Mouse (Mus musculus) hindbrain, embryonic 11.5 days (tissue): ENCODE results near the gene Gm49510. TPM values are rescaled to one million over a fixed set of nuclear protein-coding genes. Genes with fewer than 3 reads are reported as not detected.
A peak's percentile ranks its signal among the peaks of the same experiment; 100 is the strongest.

Source experiments
- ATAC-seq: fragments of 200-750 bp; cut with Nextera tagmentation; 2 replicates; pipeline ENCODE4 v1.8.0; 2017; ENCODE audit warnings: mild to moderate bottlenecking, moderate TSS enrichment, moderate library complexity; ENCODE audit not compliant: low FRiP score
- DNase-seq: peaks from one replicate; pipeline ENCODE4 v3.0.0-alpha.2; 2015; ENCODE audit warnings: low spot score
- H3K27ac ChIP-seq: fragments of 300-500 bp; sonication (generic); 2 replicates; pipeline ENCODE4 v1.5.1; 2014; ENCODE audit warnings: mild to moderate bottlenecking, low read depth, low read length
- H3K27me3 ChIP-seq: fragments of 300-500 bp; sonication (generic); 2 replicates; pipeline ENCODE4 v1.6.1; 2014; ENCODE audit warnings: mild to moderate bottlenecking, low read length, moderate library complexity, mixed read lengths; ENCODE audit not compliant: control insufficient read depth, insufficient read depth
- H3K36me3 ChIP-seq: fragments of 300-500 bp; sonication (generic); 2 replicates; pipeline ENCODE4 v1.6.1; 2014; ENCODE audit warnings: mild to moderate bottlenecking, low read length, moderate library complexity, mixed read lengths; ENCODE audit not compliant: control insufficient read depth, insufficient read depth
- H3K4me1 ChIP-seq: fragments of 300-500 bp; sonication (generic); replicated peaks from 2 replicates; pipeline ENCODE4 v1.6.1; 2014; ENCODE audit warnings: low read length, mixed read lengths; ENCODE audit not compliant: control insufficient read depth, insufficient read depth
- H3K4me2 ChIP-seq: fragments of 300-500 bp; sonication (generic); replicated peaks from 2 replicates; pipeline ENCODE4 v1.6.1; 2014; ENCODE audit warnings: mild to moderate bottlenecking, low read depth, low read length
- H3K4me3 ChIP-seq: fragments of 300-500 bp; sonication (generic); 2 replicates; pipeline ENCODE4 v1.5.1; 2014; ENCODE audit warnings: low read depth, low read length
- H3K9ac ChIP-seq: fragments of 300-500 bp; sonication (generic); 2 replicates; pipeline ENCODE4 v1.6.1; 2014; ENCODE audit warnings: low read depth, low read length
- H3K9me3 ChIP-seq: fragments of 300-500 bp; sonication (generic); 2 replicates; pipeline ENCODE4 v1.6.1; 2016; ENCODE audit warnings: low read length; ENCODE audit not compliant: control insufficient read depth
- WGBS: fragments of 180-500 bp; shearing (Covaris S2); extraction: QIAGEN DNeasy Blood & Tissue Kit; methylation state at CpG from one replicate; pipeline ENCODE4 v1.1.7; 2014; 5-methylcytosine and 5-hydroxymethylcytosine counted together
- polyA plus RNA-seq: library from polyadenylated mRNA; unstranded; fragments of >200 nt; fragmentation: Nextera tagmentation; extraction: Ambion mirVana; gene quantifications from 2 replicates; pipeline ENCODE4 v1.2.1, GENCODE M21; 2014

Gene Gm49510
- polyA plus RNA-seq, 1 experiment from 2014 or later = 0.42 TPM

DNA sequence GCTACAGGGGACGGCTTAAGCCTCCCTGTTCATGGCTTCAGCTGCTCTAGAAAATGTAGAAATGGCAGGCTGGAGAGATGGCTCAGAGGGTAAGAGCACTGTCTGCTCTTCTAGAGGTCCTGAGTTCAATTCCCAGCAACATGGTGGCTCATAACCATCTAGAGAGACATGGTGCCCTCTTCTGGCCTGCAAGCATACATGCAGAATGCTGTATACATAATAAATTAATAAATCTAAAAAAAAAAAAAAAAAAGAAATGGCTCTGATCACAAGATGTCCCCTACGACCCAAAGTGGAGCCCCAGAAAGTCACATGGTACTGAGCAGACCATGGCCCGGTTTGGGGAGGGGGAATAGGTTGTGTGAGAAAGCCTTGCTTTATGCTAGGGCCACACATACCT, 56.2 kb downstream of the Gm49510 start:
- WGBS = 76% methylated on average over 3 of the region's 3 CpGs
- no peak overlapping the region for H3K9ac ChIP-seq
- ATAC-seq (no peak), DNase-seq (no peak)
- H3K4me3 ChIP-seq = no peak overlapping the region
- H3K36me3 ChIP-seq = 0 out of 2 replicates have a peak, but pooled peaks cover 5% of the 10 kb centered on the region
- H3K4me2 ChIP-seq = no peak overlapping the region
- H3K27me3 ChIP-seq = no peaks in the 10 kb centered on the region
- H3K27ac ChIP-seq = no peak overlapping the region
- no peaks in the 10 kb centered on the region for H3K9me3 ChIP-seq
- H3K4me1 ChIP-seq = no peaks in the 10 kb centered on the region

- Histone ChIP-seq H3K9ac (no peak overlapping the region), H3K9me3 (no peaks in the 10 kb centered on the region), H3K4me3 (no peak overlapping the region), H3K27ac (no peak overlapping the region), H3K4me1 (no peaks in the 10 kb centered on the region), H3K27me3 (no peaks in the 10 kb centered on the region), H3K36me3 (0 out of 2 replicates have a peak, but pooled peaks cover 5% of the 10 kb centered on the region), H3K4me2 (no peak overlapping the region)
- 88% methylated on average over 4 of the region's 4 CpGs for WGBS
- ATAC-seq (no peak), DNase-seq (peak; percentile 21)
Observed at GRCm38 (mm10) chr15:78956351-78956750, 56.9 kb downstream of the Gm49510 start.

- no peaks in the 10 kb centered on the region for H3K27me3 ChIP-seq
- ATAC-seq (no peak), DNase-seq (no peak)
- 0 out of 2 replicates have a peak, but pooled peaks cover 5% of the 10 kb centered on the region for H3K36me3 ChIP-seq
- H3K9me3 ChIP-seq = no peaks in the 10 kb centered on the region
- H3K4me2 ChIP-seq = no peak overlapping the region
- no peak overlapping the region for H3K27ac ChIP-seq
- no peak overlapping the region for H3K4me3 ChIP-seq
- 73% methylated on average over 14 of the region's 15 CpGs for WGBS
- H3K9ac ChIP-seq = no peak overlapping the region
- H3K4me1 ChIP-seq = no peaks in the 10 kb centered on the region
Observed at GRCm38 (mm10) chr15:78957021-78957420, 57.6 kb downstream of the Gm49510 start.

DNA sequence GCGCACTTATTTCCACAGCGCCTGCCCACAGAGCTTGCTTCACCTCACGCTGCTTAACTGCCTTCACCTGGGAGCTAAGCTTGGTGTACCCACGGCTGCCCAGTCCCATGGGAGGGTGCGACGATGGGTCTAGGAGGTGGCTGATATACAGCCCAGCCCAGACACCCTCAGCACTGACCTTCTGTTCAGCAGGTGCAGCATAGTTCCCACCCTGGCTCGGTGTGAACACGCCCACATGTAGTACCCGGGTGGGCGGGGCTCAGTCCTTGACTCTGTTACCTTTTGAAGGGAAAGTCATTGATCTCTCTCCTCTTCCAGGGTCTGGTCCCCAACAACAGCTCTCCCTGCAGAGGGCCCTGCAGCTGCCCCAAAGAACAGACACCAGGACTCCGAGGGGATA, 60.1 kb downstream of the Gm49510 start:
- WGBS = 95% methylated on average over 11 of the region's 11 CpGs
- H3K27ac ChIP-seq = no peak overlapping the region
- H3K36me3 ChIP-seq = 0 out of 2 replicates have a peak, but pooled peaks cover 5% of the 10 kb centered on the region
- no peaks in the 10 kb centered on the region for H3K27me3 ChIP-seq
- H3K4me1 ChIP-seq = no peaks in the 10 kb centered on the region
- DNase-seq (no peak), ATAC-seq (no peak)
- no peak overlapping the region for H3K9ac ChIP-seq
- H3K9me3 ChIP-seq = no peaks in the 10 kb centered on the region
- no peak overlapping the region for H3K4me3 ChIP-seq
- H3K4me2 ChIP-seq = no peak overlapping the region

DNA sequence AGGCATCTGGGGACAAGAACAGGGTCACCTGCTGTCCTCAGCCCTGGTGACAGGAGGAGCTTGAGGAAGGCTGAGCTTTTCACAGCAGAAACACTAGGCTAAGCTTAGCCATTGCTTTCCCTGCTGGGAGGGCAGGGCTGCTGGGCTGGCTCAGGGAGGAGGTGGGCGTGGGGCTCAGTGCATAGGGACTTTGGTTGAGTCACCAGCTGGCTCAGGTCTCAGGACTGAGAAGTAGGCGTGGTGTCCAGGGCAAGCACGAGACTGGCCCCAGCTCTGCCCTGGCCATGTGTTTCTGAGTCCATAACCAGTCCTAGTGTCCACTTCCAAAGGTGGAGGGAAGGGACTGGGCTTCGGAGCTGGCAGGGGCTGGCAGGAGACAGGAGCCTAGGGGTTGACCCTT, 60.6 kb downstream of the Gm49510 start:
- Histone ChIP-seq H3K4me1 (no peaks in the 10 kb centered on the region), H3K9ac (no peak overlapping the region), H3K9me3 (no peaks in the 10 kb centered on the region), H3K4me2 (no peak overlapping the region), H3K36me3 (0 out of 2 replicates have a peak, but pooled peaks cover 5% of the 10 kb centered on the region), H3K27ac (no peak overlapping the region), H3K27me3 (no peaks in the 10 kb centered on the region), H3K4me3 (no peak overlapping the region)
- ATAC-seq = no peak
- no peak for DNase-seq
- WGBS = 83% methylated on average over 4 of the region's 4 CpGs

- H3K4me2 ChIP-seq = no peak overlapping the region
- no peak overlapping the region for H3K4me3 ChIP-seq
- no peaks in the 10 kb centered on the region for H3K27me3 ChIP-seq
- WGBS = 40% methylated on average over 2 of the region's 2 CpGs
- DNase-seq (peak; percentile 80), ATAC-seq (no peak)
- H3K27ac ChIP-seq = no peak overlapping the region
- H3K36me3 ChIP-seq = 0 out of 2 replicates have a peak, but pooled peaks cover 5% of the 10 kb centered on the region
- no peak overlapping the region for H3K9ac ChIP-seq
- H3K4me1 ChIP-seq = no peaks in the 10 kb centered on the region
- H3K9me3 ChIP-seq = no peaks in the 10 kb centered on the region
Observed at GRCm38 (mm10) chr15:78962885-78963284, 63.4 kb downstream of the Gm49510 start.

Other genes with a start within 250 kb of the Gm49510 start
- gene Elfn2, start 180.9 kb upstream of the Gm49510 start, polyA plus RNA-seq = 0.60 and 0.85 TPM in 2 replicates
- gene Mfng, start 126.2 kb upstream of the Gm49510 start, polyA plus RNA-seq = 34.6 and 34.7 TPM in 2 replicates
- gene Card10, start 96.6 kb upstream of the Gm49510 start, polyA plus RNA-seq = 1.8 and 2.4 TPM in 2 replicates
- 7.8 and 9.1 TPM in 2 replicates for gene Cdc42ep1, start 57.0 kb upstream of the Gm49510 start, polyA plus RNA-seq
- not detected in 2 replicates for gene Lgals2, start 44.1 kb upstream of the Gm49510 start, polyA plus RNA-seq
- gene Gga1, start 22.5 kb upstream of the Gm49510 start, polyA plus RNA-seq = 26.3 and 26.4 TPM in 2 replicates
- 11.8 and 12.4 TPM in 2 replicates for gene Sh3bp1, start 101 bp downstream of the Gm49510 start, polyA plus RNA-seq
- 34.8 and 35.2 TPM in 2 replicates for gene Pdxp, start 14.3 kb downstream of the Gm49510 start, polyA plus RNA-seq
- gene Lgals1, start 27.1 kb downstream of the Gm49510 start, polyA plus RNA-seq = 390 and 438 TPM in 2 replicates
- 61.1 and 64.4 TPM in 2 replicates for gene Nol12, start 35.3 kb downstream of the Gm49510 start, polyA plus RNA-seq
- gene Triobp, start 48.1 kb downstream of the Gm49510 start, polyA plus RNA-seq = 38.1 and 45.4 TPM in 2 replicates
- gene H1f0, start 128.8 kb downstream of the Gm49510 start, polyA plus RNA-seq = 154 and 306 TPM in 2 replicates
- not detected in 2 replicates for gene Galr3, start 142.2 kb downstream of the Gm49510 start, polyA plus RNA-seq
- 56.3 and 59.7 TPM in 2 replicates for gene Ankrd54, start 163.2 kb downstream of the Gm49510 start, polyA plus RNA-seq
- 226 and 241 TPM in 2 replicates for gene Eif3l, start 175.5 kb downstream of the Gm49510 start, polyA plus RNA-seq
- gene Micall1, start 209.2 kb downstream of the Gm49510 start, polyA plus RNA-seq = 5.3 and 7.2 TPM in 2 replicates
- gene Polr2f, start 241.3 kb downstream of the Gm49510 start, polyA plus RNA-seq = 336 and 363 TPM in 2 replicates
- 13.5 and 15.0 TPM in 2 replicates for gene 1700088E04Rik, start 241.6 kb downstream of the Gm49510 start, polyA plus RNA-seq